Mouse (Mus musculus) limb, embryonic 13.5 days (tissue): Measurements from ENCODE around the gene Atp5l. TPM values are rescaled to one million over a fixed set of nuclear protein-coding genes. Genes with fewer than 3 reads are reported as not detected.
A peak's percentile ranks its signal among the peaks of the same experiment; 100 is the strongest.

Source experiments
- ATAC-seq: fragments of 200-750 bp; cut with Nextera tagmentation; 2 replicates; pipeline ENCODE4 v1.8.0; 2017; ENCODE audit warnings: low read depth, moderate number of reproducible peaks, moderate TSS enrichment; ENCODE audit not compliant: low FRiP score
- H3K27ac ChIP-seq: fragments of 300-500 bp; sonication (generic); 2 replicates; pipeline ENCODE4 v1.5.1; 2015; ENCODE audit warnings: inconsistent platforms, mild to moderate bottlenecking, moderate library complexity
- H3K27me3 ChIP-seq: fragments of 300-500 bp; sonication (generic); 2 replicates; pipeline ENCODE4 v1.6.1; 2015; ENCODE audit warnings: mild to moderate bottlenecking, inconsistent platforms
- H3K36me3 ChIP-seq: fragments of 300-500 bp; sonication (generic); 2 replicates; pipeline ENCODE4 v1.6.1; 2015; ENCODE audit warnings: inconsistent platforms, mild to moderate bottlenecking, moderate library complexity
- H3K4me1 ChIP-seq: fragments of 300-500 bp; sonication (generic); 2 replicates; pipeline ENCODE4 v1.6.1; 2015; ENCODE audit warnings: inconsistent platforms
- H3K4me2 ChIP-seq: fragments of 300-500 bp; sonication (generic); replicated peaks from 2 replicates; pipeline ENCODE4 v1.6.1; 2015; ENCODE audit warnings: inconsistent platforms, mild to moderate bottlenecking, moderate library complexity
- H3K4me3 ChIP-seq: fragments of 300-500 bp; sonication (generic); 2 replicates; pipeline ENCODE4 v1.5.1; 2015; ENCODE audit warnings: moderate library complexity, mild to moderate bottlenecking, inconsistent platforms
- H3K9ac ChIP-seq: fragments of 300-500 bp; sonication (generic); 2 replicates; pipeline ENCODE4 v1.6.1; 2015; ENCODE audit warnings: mild to moderate bottlenecking, inconsistent platforms
- H3K9me3 ChIP-seq: fragments of 300-500 bp; sonication (generic); 2 replicates; pipeline ENCODE4 v1.6.1; 2016; ENCODE audit warnings: inconsistent platforms
- WGBS: fragments of 180-500 bp; shearing (Covaris S2); methylation state at CpG from one replicate; pipeline ENCODE4 v1.1.7; 2015; 5-methylcytosine and 5-hydroxymethylcytosine counted together
- polyA plus RNA-seq: library from polyadenylated mRNA; unstranded; fragments of >200 nt; fragmentation: Nextera tagmentation; extraction: Ambion mirVana; gene quantifications from 2 replicates; pipeline ENCODE4 v1.2.1, GENCODE M21; 2015

The Atp5l gene
- polyA plus RNA-seq, 1 experiment from 2014 or later: 613 TPM

GRCm38 (mm10) chr9:44875476-44875875 lies 45.1 kb downstream of the Atp5l start:
- Histone ChIP-seq H3K27ac (no peak overlapping the region), H3K4me2 (no peak overlapping the region), H3K9me3 (no peaks in the 10 kb centered on the region), H3K4me1 (peaks cover 72% of the 10 kb centered on the region), H3K4me3 (no peak overlapping the region), H3K36me3 (peaks cover 13% of the 10 kb centered on the region), H3K9ac (no peak overlapping the region), H3K27me3 (no peaks in the 10 kb centered on the region)
- no peak for ATAC-seq
- WGBS: 51% methylated on average over 7 of the region's 7 CpGs

GRCm38 (mm10) chr9:44874198-44874597 lies 46.3 kb downstream of the Atp5l start:
- Histone ChIP-seq H3K27ac (no peak overlapping the region), H3K9me3 (no peaks in the 10 kb centered on the region), H3K9ac (no peak overlapping the region), H3K27me3 (no peaks in the 10 kb centered on the region), H3K36me3 (peaks cover 13% of the 10 kb centered on the region), H3K4me3 (no peak overlapping the region), H3K4me1 (peaks cover 73% of the 10 kb centered on the region), H3K4me2 (peak overlapping the region; percentile 25; the same call in 1 of the 2 replicates)
- no peak for ATAC-seq

- Histone ChIP-seq H3K36me3 (peaks cover 13% of the 10 kb centered on the region), H3K27me3 (no peaks in the 10 kb centered on the region), H3K27ac (no peak overlapping the region), H3K9me3 (no peaks in the 10 kb centered on the region), H3K4me1 (peaks cover 69% of the 10 kb centered on the region), H3K4me2 (peak overlapping the region; percentile 25; the same call in 1 of the 2 replicates), H3K9ac (peak overlapping the region; percentile 19; the same call in 1 of the 2 replicates), H3K4me3 (no peak overlapping the region)
- ATAC-seq: no peak
- WGBS: 44% methylated on average over 5 of the region's 5 CpGs
These were observed 46.9 kb downstream of the Atp5l start for GRCm38 (mm10) chr9:44873665-44874064.

GRCm38 (mm10) chr9:44868336-44869094 lies 52.0 kb downstream of the Atp5l start:
- Histone ChIP-seq H3K4me2 (no peak overlapping the region), H3K4me3 (no peak overlapping the region), H3K27ac (no peak overlapping the region), H3K4me1 (peaks cover 31% of the 10 kb centered on the region), H3K9me3 (no peaks in the 10 kb centered on the region), H3K36me3 (peaks cover 28% of the 10 kb centered on the region), H3K27me3 (no peaks in the 10 kb centered on the region), H3K9ac (no peak overlapping the region)
- 80% methylated on average over 13 of the region's 13 CpGs for WGBS
- no peak for ATAC-seq

- no peak overlapping the region for H3K9ac ChIP-seq
- H3K36me3 ChIP-seq: peaks cover 30% of the 10 kb centered on the region
- no peaks in the 10 kb centered on the region for H3K27me3 ChIP-seq
- WGBS: 84% methylated on average over 3 of the region's 3 CpGs
- no peaks in the 10 kb centered on the region for H3K9me3 ChIP-seq
- peaks cover 23% of the 10 kb centered on the region for H3K4me1 ChIP-seq
- no peak overlapping the region for H3K27ac ChIP-seq
- ATAC-seq: no peak
- no peak overlapping the region for H3K4me2 ChIP-seq
- H3K4me3 ChIP-seq: no peak overlapping the region
These were observed 52.9 kb downstream of the Atp5l start for GRCm38 (mm10) chr9:44867664-44868063.

GRCm38 (mm10) chr9:44866501-44867240 lies 53.9 kb downstream of the Atp5l start:
- H3K27ac ChIP-seq: no peak overlapping the region
- no peak overlapping the region for H3K4me2 ChIP-seq
- 70% methylated on average over 9 of the region's 9 CpGs for WGBS
- no peak overlapping the region for H3K9ac ChIP-seq
- ATAC-seq: no peak
- peaks cover 22% of the 10 kb centered on the region; the same call in 1 of the 2 replicates for H3K4me1 ChIP-seq
- peaks cover 39% of the 10 kb centered on the region for H3K36me3 ChIP-seq
- H3K27me3 ChIP-seq: no peaks in the 10 kb centered on the region
- no peak overlapping the region for H3K4me3 ChIP-seq
- no peaks in the 10 kb centered on the region for H3K9me3 ChIP-seq

Other genes with a start within 250 kb of the Atp5l start
- gene Treh, start 247.5 kb downstream of the Atp5l start, polyA plus RNA-seq: not detected in 2 replicates
- gene Phldb1, start 185.5 kb downstream of the Atp5l start, polyA plus RNA-seq: 45.3 and 46.1 TPM in 2 replicates
- gene Arcn1, start 152.9 kb downstream of the Atp5l start, polyA plus RNA-seq: 207 and 225 TPM in 2 replicates
- gene Ift46, start 152.8 kb downstream of the Atp5l start, polyA plus RNA-seq: 146 and 152 TPM in 2 replicates
- 4.9 and 5.1 TPM in 2 replicates for gene Tmem25, start 121.4 kb downstream of the Atp5l start, polyA plus RNA-seq
- gene Ttc36, start 117.7 kb downstream of the Atp5l start, polyA plus RNA-seq: 0.47 TPM in 1 of 2 replicates, not detected in the other
- 18.0 and 20.3 TPM in 2 replicates for gene Kmt2a, start 39.4 kb downstream of the Atp5l start, polyA plus RNA-seq
- gene Ube4a, start 44.9 kb upstream of the Atp5l start, polyA plus RNA-seq: 27.0 and 27.3 TPM in 2 replicates
- gene Cd3g, start 59.7 kb upstream of the Atp5l start, polyA plus RNA-seq: 0.50 and 0.61 TPM in 2 replicates
- 0.15 TPM in 1 of 2 replicates, not detected in the other for gene Cd3d, start 61.0 kb upstream of the Atp5l start, polyA plus RNA-seq
- gene Cd3e, start 88.9 kb upstream of the Atp5l start, polyA plus RNA-seq: not detected in 2 replicates
- gene Mpzl2, start 119.1 kb upstream of the Atp5l start, polyA plus RNA-seq: 16.5 and 19.7 TPM in 2 replicates
- gene Mpzl3, start 134.4 kb upstream of the Atp5l start, polyA plus RNA-seq: 2.0 and 2.2 TPM in 2 replicates
- gene Jaml, start 158.4 kb upstream of the Atp5l start, polyA plus RNA-seq: 1.2 and 1.5 TPM in 2 replicates
- 7.0 and 7.2 TPM in 2 replicates for gene Scn2b, start 197.0 kb upstream of the Atp5l start, polyA plus RNA-seq
- gene Scn4b, start 217.7 kb upstream of the Atp5l start, polyA plus RNA-seq: 0.11 and 0.13 TPM in 2 replicates